Mouse (Mus musculus) gastrocnemius, adult 18-20 months (tissue): Measurements from ENCODE around the gene Olfr149. TPM values are rescaled to one million over a fixed set of nuclear protein-coding genes. Genes with fewer than 3 reads are reported as not detected.
"Not testable (repeated sequence)": the region's sequence is repeated elsewhere in the genome, so short reads cannot be mapped to it uniquely, and the experiment has no call there.

Experiments
- DNase-seq: peaks from one replicate; pipeline ENCODE4 v3.0.0; 2021; ENCODE audit warnings: low spot score
- long read RNA-seq, 2 experiments: library from polyadenylated mRNA; stranded (forward); transcript quantifications; one replicate each; pipeline ENCODE4 v2.0.0; 2021
- total RNA-seq, 2 experiments: library from RNA; stranded (reverse); gene quantifications; 2 replicates each; pipeline ENCODE4 v1.2.3; 2021

Gene Olfr149
- not detected for total RNA-seq
- long read RNA-seq, experiment 1, result 0 reads
- long read RNA-seq, experiment 2, result 0 reads

- no peak for DNase-seq
Observed at GRCm38 (mm10) chr9:39707017-39707416, at the start of gene Olfr149. TSS of gene Olfr149 (minus strand) at chr9:39707117.

DNA sequence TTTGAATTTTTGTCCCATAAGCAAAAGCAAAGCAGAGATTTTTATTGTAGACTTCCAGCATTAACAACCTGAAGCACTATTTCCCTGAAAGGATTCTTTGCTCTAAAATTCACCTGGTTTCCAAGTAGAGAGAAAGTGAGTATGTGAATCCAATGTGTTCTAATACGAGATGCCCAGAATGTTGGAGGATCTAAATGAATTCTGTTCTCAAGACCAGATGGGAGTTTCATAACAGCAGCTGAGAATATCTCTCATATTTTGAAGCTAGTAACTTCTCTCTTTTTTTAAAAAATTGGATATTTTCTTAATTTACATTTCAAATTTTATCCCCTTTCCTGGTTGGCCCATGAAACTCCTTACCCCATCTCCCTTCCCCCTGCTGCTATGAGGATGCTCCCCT lies 39.5 kb upstream of the Olfr149 start:
- no peak for DNase-seq

DNA sequence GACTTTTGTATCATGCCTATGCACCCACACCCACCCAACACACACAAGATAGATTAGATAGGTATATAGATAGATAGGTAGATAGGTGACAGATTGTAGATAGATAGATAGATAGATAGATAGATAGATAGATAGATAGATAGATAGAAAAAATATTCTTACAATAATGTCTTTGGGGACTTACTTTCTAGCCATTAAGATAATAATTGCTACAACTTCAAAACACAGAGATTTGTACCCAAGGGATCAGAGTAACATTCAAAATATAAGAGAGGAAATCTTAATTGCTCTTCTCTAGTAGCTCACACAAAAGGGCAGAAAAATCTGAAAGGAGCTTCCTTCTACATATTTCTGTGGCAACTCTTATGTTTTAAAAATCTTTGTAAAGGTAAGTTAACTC lies 39.0 kb upstream of the Olfr149 start, which contains the start of gene Olfr967:
TSS of gene Olfr967 (plus strand) at position 301 of the 400 bp plus-strand sequence.
- DNase-seq, result no peak

DNA sequence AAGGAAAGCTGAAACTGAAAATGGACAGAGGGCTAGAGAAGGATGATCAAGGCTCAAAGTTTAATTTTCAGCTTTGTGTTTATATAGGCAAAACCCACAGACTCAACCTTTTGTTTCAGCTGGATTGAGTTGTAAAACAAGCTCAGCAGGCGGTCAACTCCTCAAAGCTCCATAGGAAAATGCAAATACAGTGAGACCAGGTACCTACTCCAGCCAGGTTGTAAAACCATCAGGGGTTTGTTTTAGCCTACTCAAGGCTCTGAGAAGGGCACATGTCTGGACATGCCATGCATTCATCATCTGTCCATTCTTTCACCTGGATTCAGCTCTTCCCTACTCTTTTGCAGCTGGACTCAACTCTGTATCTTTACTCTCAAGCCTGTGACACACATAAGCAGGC lies 33.8 kb upstream of the Olfr149 start:
- DNase-seq, result no peak

GRCm38 (mm10) chr9:39730678-39731077 lies 23.8 kb upstream of the Olfr149 start, which contains the start of gene Olfr150:
TSS of gene Olfr150 (plus strand) at chr9:39730978.
- no peak for DNase-seq

- no peak for DNase-seq
Observed at GRCm38 (mm10) chr9:39711053-39711452, 4.1 kb upstream of the Olfr149 start, which contains the start of gene Olfr965. TSS of gene Olfr965 (plus strand) at chr9:39711353.

GRCm38 (mm10) chr9:39708958-39709357 lies 2.0 kb upstream of the Olfr149 start:
- no peak for DNase-seq

DNA sequence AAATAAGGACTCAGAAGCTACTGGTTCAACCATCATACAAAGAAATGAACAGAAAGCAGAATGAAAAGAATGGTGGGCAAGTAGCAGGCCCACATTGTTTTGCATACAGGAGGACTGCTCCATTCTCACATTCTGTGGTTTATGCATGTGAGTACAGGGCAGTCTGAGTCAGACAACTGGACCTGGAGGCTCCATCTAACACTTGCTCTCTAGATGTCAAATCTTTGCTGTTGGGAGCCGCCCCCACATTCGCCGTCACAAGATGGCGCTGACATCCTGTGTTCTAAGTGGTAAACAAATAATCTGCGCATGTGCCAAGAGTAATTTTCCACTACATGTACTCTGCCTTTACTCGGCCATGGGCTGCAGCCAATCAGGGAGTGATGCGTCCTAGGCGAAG lies 5.8 kb downstream of the Olfr149 start:
- not testable (repeated sequence) for DNase-seq

GRCm38 (mm10) chr9:39679280-39679679 lies 27.6 kb downstream of the Olfr149 start:
- DNase-seq, result no peak

- DNase-seq, result no peak
Observed at GRCm38 (mm10) chr9:39678557-39678956, 28.4 kb downstream of the Olfr149 start.

GRCm38 (mm10) chr9:39674820-39675219 lies 32.1 kb downstream of the Olfr149 start:
- DNase-seq, result no peak

DNA sequence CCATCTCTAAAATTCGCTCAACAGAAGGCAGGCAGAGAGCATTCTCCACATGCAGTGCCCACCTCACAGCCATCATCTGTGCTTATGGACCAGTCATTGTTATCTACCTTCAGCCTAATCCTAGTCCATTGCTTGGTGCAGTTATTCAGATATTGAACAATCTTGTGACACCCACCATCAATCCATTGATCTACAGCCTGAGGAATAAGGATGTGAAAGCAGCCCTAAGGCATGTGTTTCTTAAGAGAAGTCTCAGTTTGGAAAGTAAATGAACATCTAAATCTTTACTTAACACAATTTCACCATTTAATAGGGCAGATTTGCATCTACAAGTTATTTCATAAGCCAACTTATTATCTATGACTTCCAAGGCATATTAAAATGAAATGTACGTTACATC lies 37.2 kb downstream of the Olfr149 start:
- DNase-seq, result no peak

DNA sequence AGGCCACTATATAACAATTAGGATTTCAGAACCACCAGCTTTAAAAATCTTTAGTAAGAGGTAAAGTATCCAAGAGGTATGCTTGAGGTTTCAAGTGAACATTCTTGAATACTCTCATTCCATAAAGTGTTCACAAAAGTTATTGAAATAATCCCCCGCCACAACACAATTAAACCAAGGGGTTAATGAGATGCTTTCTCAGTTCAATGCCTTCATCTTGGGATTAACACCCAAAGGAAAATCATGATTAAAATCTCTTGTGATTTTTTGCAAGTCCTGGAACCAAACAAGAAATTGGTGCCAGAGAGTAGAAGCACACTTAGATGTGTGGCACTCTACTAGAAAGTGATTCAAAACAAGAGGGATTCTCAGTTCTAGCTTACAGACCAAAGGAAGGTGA lies 40.0 kb downstream of the Olfr149 start, which contains the start of gene Olfr963:
TSS of gene Olfr963 (plus strand) at position 301 of the 400 bp plus-strand sequence.
- no peak for DNase-seq

- DNase-seq, result no peak
Observed at GRCm38 (mm10) chr9:39654756-39655396, 52.0 kb downstream of the Olfr149 start.

Other genes with a start within 250 kb of the Olfr149 start
- not detected for gene Olfr955, start 235.2 kb downstream of the Olfr149 start, total RNA-seq
- not detected for gene Olfr44, start 213.1 kb downstream of the Olfr149 start, total RNA-seq
- not detected for gene Olfr957, start 191.3 kb downstream of the Olfr149 start, total RNA-seq
- not detected for gene Olfr958, start 153.1 kb downstream of the Olfr149 start, total RNA-seq
- not detected for gene Olfr959, start 131.5 kb downstream of the Olfr149 start, total RNA-seq
- under 1 TPM; 0.38 to 0.66 TPM for gene AW551984, start 102.7 kb downstream of the Olfr149 start, total RNA-seq
- gene Olfr148, start 96.5 kb downstream of the Olfr149 start, total RNA-seq, result not detected
- gene Olfr960, start 85.7 kb downstream of the Olfr149 start, total RNA-seq, result not detected
- gene Olfr961, start 62.0 kb downstream of the Olfr149 start, total RNA-seq, result not detected
- not detected for gene Olfr963, start 39.9 kb downstream of the Olfr149 start, total RNA-seq
- not detected for gene Olfr965, start 4.2 kb upstream of the Olfr149 start, total RNA-seq
- not detected for gene Olfr150, start 23.9 kb upstream of the Olfr149 start, total RNA-seq
- not detected for gene Olfr967, start 39.1 kb upstream of the Olfr149 start, total RNA-seq
- not detected for gene Olfr968, start 76.1 kb upstream of the Olfr149 start, total RNA-seq
- not detected for gene Olfr969, start 83.8 kb upstream of the Olfr149 start, total RNA-seq
- not detected for gene Olfr970, start 101.7 kb upstream of the Olfr149 start, total RNA-seq
- not detected for gene Olfr971, start 129.8 kb upstream of the Olfr149 start, total RNA-seq
- gene Olfr972, start 159.3 kb upstream of the Olfr149 start, total RNA-seq, result not detected
- not detected for gene Olfr229, start 200.2 kb upstream of the Olfr149 start, total RNA-seq
- not detected for gene Olfr974, start 230.4 kb upstream of the Olfr149 start, total RNA-seq
- gene Olfr975, start 244.9 kb upstream of the Olfr149 start, total RNA-seq, result not detected